Mouse (Mus musculus) ES-E14 (cell line): ENCODE results near the gene Slc35c1. TPM values are rescaled to one million over a fixed set of nuclear protein-coding genes. Genes with fewer than 3 reads are reported as not detected.

Experiments used
- DNase-seq: peaks from one replicate; pipeline ENCODE4 v3.0.0-alpha.2; 2013; ENCODE audit warnings: low read depth, low spot score
- H3K27ac ChIP-seq: 2 replicates; pipeline ENCODE4 v1.5.1; 2012; ENCODE audit warnings: low read depth, mild to moderate bottlenecking, low read length, moderate library complexity, mixed read lengths; ENCODE audit not compliant: poor library complexity, insufficient read depth, severe bottlenecking
- H3K36me3 ChIP-seq: 2 replicates; pipeline ENCODE4 v1.6.1; 2012; ENCODE audit warnings: mild to moderate bottlenecking, low read length, moderate library complexity, mixed read lengths; ENCODE audit not compliant: control insufficient read depth, poor library complexity, insufficient read depth, severe bottlenecking
- H3K4me1 ChIP-seq, 2 experiments: fragments of 150-350 bp in 1 of 2; sonication (generic) in 1 of 2; 2 replicates each; pipeline ENCODE4 v1.6.1; 2012; ENCODE audit warnings: low read length in 2 of 2, mild to moderate bottlenecking in 1 of 2, mixed read lengths in 1 of 2; ENCODE audit not compliant: control insufficient read depth in 2 of 2, insufficient read depth in 2 of 2, poor library complexity in 1 of 2
- H3K4me3 ChIP-seq, 2 experiments: fragments of 150-350 bp in 1 of 2; sonication (generic) in 1 of 2; 2 replicates each; pipeline ENCODE4 v1.5.1; 2012; ENCODE audit warnings: low read length in 2 of 2, low read depth in 1 of 2, mild to moderate bottlenecking in 1 of 2, mixed read lengths in 1 of 2; ENCODE audit not compliant: insufficient read depth in 1 of 2, poor library complexity in 1 of 2, severe bottlenecking in 1 of 2
- H3K9ac ChIP-seq: 2 replicates; pipeline ENCODE4 v1.6.1; 2012; ENCODE audit warnings: low read depth, mild to moderate bottlenecking, low read length, mixed read lengths; ENCODE audit not compliant: poor library complexity, insufficient read depth, severe bottlenecking
- H3K9me3 ChIP-seq: fragments of 150-350 bp; sonication (generic); 2 replicates; pipeline ENCODE4 v1.6.1; 2012; ENCODE audit warnings: low read depth, mild to moderate bottlenecking, low read length; ENCODE audit not compliant: control insufficient read depth, insufficient read depth
- CHD2 ChIP-seq: IDR thresholded peaks from 2 replicates; pipeline ENCODE4 v1.6.1; 2014; ENCODE audit warnings: mild to moderate bottlenecking, low read depth, low read length, inconsistent platforms
- HCFC1 ChIP-seq: IDR thresholded peaks from 2 replicates; pipeline ENCODE4 v1.6.1; 2012; ENCODE audit warnings: low read length, inconsistent platforms, borderline replicate concordance; ENCODE audit not compliant: insufficient read depth
- MAFK ChIP-seq: IDR thresholded peaks from 2 replicates; pipeline ENCODE4 v1.6.1; 2014; ENCODE audit warnings: mild to moderate bottlenecking, low read depth, low read length, inconsistent platforms; ENCODE audit not compliant: insufficient read depth
- ZC3H11A ChIP-seq: IDR thresholded peaks from 2 replicates; pipeline ENCODE4 v1.6.1; 2012; ENCODE audit warnings: low read depth, mild to moderate bottlenecking, inconsistent platforms, low read length, borderline replicate concordance
- ZNF384 ChIP-seq: IDR thresholded peaks from 2 replicates; pipeline ENCODE4 v1.6.1; 2012; ENCODE audit warnings: low read depth, low read length, inconsistent platforms
- in situ Hi-C, 2 experiments: fragments of 600-800 bp; cut with MboI; formaldehyde crosslinking; loops; one replicate each; pipeline ENCODE4 v1.15.1; 2025; ENCODE audit warnings: low sequenced_read_pairs in 2 of 2, inconsistent platforms in 1 of 2; ENCODE audit not compliant: unreplicated experiment in 2 of 2
- total RNA-seq: library from RNA; depleted of rRNA; stranded (reverse); fragments of 300-350 nt; gene quantifications from 2 replicates; pipeline ENCODE4 v1.2.3, GENCODE M21; 2012

Slc35c1 gene
- total RNA-seq, 1 experiment = 5.2 TPM

GRCm38 (mm10) chr2:92474920-92475319 lies 14.6 kb upstream of the Slc35c1 start:
- Histone ChIP-seq H3K9ac (no peak overlapping the region), H3K9me3 (no peaks in the 10 kb centered on the region), H3K4me1 (peaks cover 0 to 2% of the 10 kb centered on the region in 2 experiments; a peak in 1 of 4 replicates), H3K27ac (peak overlapping the region; percentile 44), H3K4me3 (no peak overlapping the region), H3K36me3 (no peaks in the 10 kb centered on the region)
- TF ChIP-seq ZC3H11A (no peak), MAFK (no peak), CHD2 (no peak), HCFC1 (no peak), ZNF384 (no peak)
- DNase-seq = no peak
- in situ Hi-C loops = loop anchor here in 1 of 2 experiments (25.0 kb wide), 1 partner anchor 337 kb away; no protein-coding TSS in a partner anchor

DNA sequence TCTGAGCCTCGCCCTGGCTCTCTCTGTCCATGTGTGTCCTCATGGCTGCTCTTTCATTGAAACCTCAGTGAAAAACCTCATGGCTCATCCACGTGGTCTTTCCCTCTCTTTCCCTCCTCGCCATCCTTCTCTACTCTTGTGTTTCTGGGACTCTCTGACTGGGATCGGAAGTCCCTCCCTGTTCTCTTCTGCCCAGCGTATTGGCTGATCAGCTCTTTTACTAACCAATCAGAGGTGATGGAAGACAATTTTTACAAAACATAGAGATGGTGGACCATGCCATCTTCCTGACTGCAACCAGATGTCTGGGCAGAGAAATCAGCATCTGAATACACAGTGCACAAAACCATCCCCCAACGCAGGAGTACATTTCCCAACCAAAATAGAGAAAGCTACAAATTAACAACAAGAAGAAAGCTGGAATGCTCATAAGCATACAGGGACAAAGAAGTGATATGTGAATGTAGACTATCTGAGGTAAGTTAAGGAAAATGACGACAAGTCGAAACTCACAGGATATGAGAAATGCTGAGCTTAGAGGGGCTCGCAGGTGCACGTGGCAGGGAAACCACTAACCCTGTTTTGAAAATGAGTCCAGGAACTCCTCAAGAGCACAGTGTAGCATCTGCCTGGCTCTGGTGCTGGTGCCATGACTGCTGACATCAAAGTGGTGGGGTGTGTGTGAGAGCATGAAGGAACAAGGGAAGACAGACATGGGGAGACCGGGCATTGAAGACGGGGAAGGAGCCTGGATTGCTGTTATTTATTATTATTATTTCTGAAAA lies 11.7 kb upstream of the Slc35c1 start:
- Histone ChIP-seq H3K9me3 (no peaks in the 10 kb centered on the region), H3K9ac (no peak overlapping the region), H3K4me3 (no peak overlapping the region), H3K36me3 (no peaks in the 10 kb centered on the region), H3K4me1 (peaks cover 0 to 2% of the 10 kb centered on the region in 2 experiments; a peak in 1 of 4 replicates), H3K27ac (no peak overlapping the region)
- DNase-seq = no peak
- in situ Hi-C loops = no loop called here
- TF ChIP-seq CHD2 (no peak), MAFK (no peak), ZC3H11A (no peak), HCFC1 (no peak), ZNF384 (no peak)

DNA sequence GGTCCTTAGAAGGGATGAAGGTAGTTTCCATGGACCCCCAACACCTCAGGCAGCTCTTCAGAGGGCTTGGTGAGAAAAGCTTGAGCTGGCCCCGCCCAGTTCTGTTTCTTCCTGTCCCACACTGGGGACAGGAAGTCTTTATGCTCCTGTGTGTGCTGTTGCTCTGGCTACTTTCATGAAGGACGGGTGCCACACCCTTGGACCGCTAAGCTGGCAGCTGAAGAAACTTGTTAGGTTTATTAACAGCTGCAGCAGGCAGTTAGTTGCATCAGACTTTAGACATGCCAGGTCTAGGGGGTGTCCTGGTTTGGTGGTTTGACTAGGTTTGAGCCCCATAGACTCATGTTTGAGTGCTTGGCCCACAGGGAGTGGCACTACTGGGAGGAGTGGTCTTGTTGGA lies 4.4 kb upstream of the Slc35c1 start:
- DNase-seq = no peak
- H3K36me3 ChIP-seq = no peaks in the 10 kb centered on the region
- in situ Hi-C loops = no loop called here
- peaks cover 0 to 10% of the 10 kb centered on the region in 2 experiments; a peak in 2 of 4 replicates for H3K4me1 ChIP-seq
- TF ChIP-seq ZC3H11A = no peak
- TF ChIP-seq MAFK = no peak
- no peak for TF ChIP-seq CHD2
- TF ChIP-seq ZNF384 = no peak
- TF ChIP-seq HCFC1 = no peak
- no peaks in the 10 kb centered on the region for H3K9me3 ChIP-seq
- no peak overlapping the region for H3K4me3 ChIP-seq
- H3K27ac ChIP-seq = no peak overlapping the region
- H3K9ac ChIP-seq = no peak overlapping the region

GRCm38 (mm10) chr2:92461215-92461614 lies 877 bp upstream of the Slc35c1 start:
- DNase-seq = no peak
- TF ChIP-seq MAFK = no peak
- TF ChIP-seq ZC3H11A = no peak
- TF ChIP-seq HCFC1 = no peak
- TF ChIP-seq ZNF384 = no peak
- no peak for TF ChIP-seq CHD2
- in situ Hi-C loops = no loop called here
- no peak overlapping the region for H3K9ac ChIP-seq
- H3K9me3 ChIP-seq = no peaks in the 10 kb centered on the region
- no peak overlapping the region for H3K27ac ChIP-seq
- H3K4me3 ChIP-seq = no peak overlapping the region
- peaks cover 2 to 14% of the 10 kb centered on the region in 2 experiments; a peak in 2 of 4 replicates for H3K4me1 ChIP-seq
- H3K36me3 ChIP-seq = no peaks in the 10 kb centered on the region
